Mouse (Mus musculus) lung, embryonic 15.5 days (tissue): ENCODE results near the gene Rapgef1. TPM values are rescaled to one million over a fixed set of nuclear protein-coding genes. Genes with fewer than 3 reads are reported as not detected.

Experiments used
- ATAC-seq: fragments of 200-750 bp; cut with Nextera tagmentation; 2 replicates; pipeline ENCODE4 v1.8.0; 2017; ENCODE audit warnings: moderate number of reproducible peaks, borderline replicate concordance; ENCODE audit not compliant: low FRiP score, low TSS enrichment; ENCODE audit errors: extremely low read depth
- H3K27ac ChIP-seq: fragments of 300-500 bp; sonication (generic); 2 replicates; pipeline ENCODE4 v1.5.1; 2015; ENCODE audit warnings: moderate library complexity, mild to moderate bottlenecking, inconsistent platforms
- H3K27me3 ChIP-seq: fragments of 300-500 bp; sonication (generic); 2 replicates; pipeline ENCODE4 v1.6.1; 2015; ENCODE audit warnings: inconsistent platforms
- H3K36me3 ChIP-seq: fragments of 300-500 bp; sonication (generic); 2 replicates; pipeline ENCODE4 v1.6.1; 2015; ENCODE audit warnings: inconsistent platforms
- H3K4me1 ChIP-seq: fragments of 300-500 bp; sonication (generic); 2 replicates; pipeline ENCODE4 v1.6.1; 2015; ENCODE audit warnings: inconsistent platforms
- H3K4me2 ChIP-seq: fragments of 300-500 bp; sonication (generic); 2 replicates; pipeline ENCODE4 v1.6.1; 2015; ENCODE audit warnings: inconsistent platforms, mild to moderate bottlenecking, moderate library complexity
- H3K4me3 ChIP-seq: fragments of 300-500 bp; sonication (generic); 2 replicates; pipeline ENCODE4 v1.5.1; 2015; ENCODE audit warnings: mild to moderate bottlenecking, inconsistent platforms
- H3K9ac ChIP-seq: fragments of 300-500 bp; sonication (generic); 2 replicates; pipeline ENCODE4 v1.6.1; 2015; ENCODE audit warnings: inconsistent platforms
- H3K9me3 ChIP-seq: fragments of 300-500 bp; sonication (generic); 2 replicates; pipeline ENCODE4 v1.6.1; 2016; ENCODE audit warnings: inconsistent platforms
- WGBS: fragments of 180-500 bp; shearing (Covaris S2); methylation state at CpG from one replicate; pipeline ENCODE4 v1.1.7; 2015; 5-methylcytosine and 5-hydroxymethylcytosine counted together
- polyA plus RNA-seq: library from polyadenylated mRNA; unstranded; fragments of >200 nt; fragmentation: Nextera tagmentation; extraction: Ambion mirVana; gene quantifications from 2 replicates; pipeline ENCODE4 v1.2.1, GENCODE M21; 2015

Gene Rapgef1
- polyA plus RNA-seq, 1 experiment from 2014 or later = 14.2 TPM

DNA sequence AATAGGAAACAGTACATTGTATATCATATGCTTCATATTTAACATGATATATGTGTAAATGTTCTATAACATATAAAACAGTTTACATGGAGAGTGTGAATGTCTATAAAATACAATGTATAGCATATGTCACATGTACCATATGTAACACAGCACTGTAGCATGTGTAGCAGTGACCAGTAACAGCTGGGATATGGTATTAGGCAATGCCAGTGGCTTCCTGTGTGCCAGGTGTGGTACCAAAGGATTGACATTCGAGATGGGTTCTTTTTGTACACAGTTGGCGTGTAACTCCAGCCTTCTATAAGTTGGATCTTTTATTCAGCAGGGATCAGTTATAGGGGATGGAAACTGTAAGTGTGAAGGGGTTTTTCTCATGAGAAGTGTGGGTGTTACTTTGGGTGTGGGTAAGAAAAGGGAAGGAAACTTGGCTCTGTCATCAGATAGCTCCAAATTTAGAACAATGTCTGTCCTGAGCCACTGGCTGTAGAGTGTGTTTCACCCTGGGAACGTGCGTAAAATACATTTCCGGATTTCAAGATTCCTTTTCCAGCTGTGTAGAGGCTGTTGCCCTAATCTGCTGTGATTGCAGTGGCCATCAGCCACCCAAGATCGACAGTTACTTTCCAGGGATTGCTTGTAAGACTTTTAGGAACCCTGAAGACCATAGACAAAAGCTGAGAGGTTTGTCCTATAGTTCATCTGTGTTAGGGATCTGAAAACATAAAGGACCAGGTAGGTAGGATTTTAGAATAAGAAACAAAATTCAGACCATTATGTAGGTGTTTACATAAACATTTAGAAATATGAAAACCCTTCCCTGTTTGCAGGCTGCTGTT lies 29.7 kb downstream of the Rapgef1 start:
- no peaks in the 10 kb centered on the region for H3K27me3 ChIP-seq
- peak overlapping the region; percentile 56 for H3K27ac ChIP-seq
- no peaks in the 10 kb centered on the region for H3K9me3 ChIP-seq
- no peak overlapping the region for H3K9ac ChIP-seq
- peaks cover 33% of the 10 kb centered on the region for H3K4me1 ChIP-seq
- no peak overlapping the region for H3K4me3 ChIP-seq
- no peak; the same call in 1 of the 2 replicates for ATAC-seq
- H3K36me3 ChIP-seq = no peaks in the 10 kb centered on the region
- H3K4me2 ChIP-seq = no peak overlapping the region
- 46% methylated on average over 6 of the region's 6 CpGs for WGBS

DNA sequence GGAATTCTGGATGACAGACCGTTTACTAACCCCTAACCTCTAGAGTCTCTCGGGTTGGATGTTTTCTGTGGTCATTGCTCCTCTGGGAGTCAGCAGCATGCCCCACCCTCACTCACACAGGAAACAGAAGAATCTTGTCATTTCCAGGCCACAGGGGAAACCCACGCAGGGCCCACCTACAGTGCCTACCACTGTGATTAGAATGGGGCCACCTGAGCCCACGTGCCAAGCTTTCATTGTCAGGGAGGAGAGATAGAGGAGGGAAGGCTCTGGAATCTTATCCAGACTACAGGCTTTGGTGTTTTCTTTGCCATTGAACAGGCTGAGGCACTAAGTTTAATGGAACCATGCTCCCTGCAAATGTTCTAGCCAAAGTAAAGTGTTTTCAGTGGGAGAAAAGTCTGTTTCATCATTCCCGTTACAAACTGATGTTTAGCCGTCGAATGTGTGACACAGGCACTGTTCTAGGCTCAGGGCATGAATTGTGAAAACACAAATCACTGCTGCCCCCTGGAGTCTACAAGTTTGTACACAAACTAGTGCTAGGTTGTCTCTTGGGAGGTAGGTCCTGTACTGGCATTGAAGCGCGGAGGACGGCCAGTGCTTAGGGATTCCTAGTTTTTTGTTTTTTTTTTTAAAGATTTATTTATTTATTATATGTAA lies 30.4 kb downstream of the Rapgef1 start:
- no peak for ATAC-seq
- H3K4me2 ChIP-seq = no peak overlapping the region
- no peaks in the 10 kb centered on the region for H3K27me3 ChIP-seq
- peak overlapping the region; percentile 56 for H3K27ac ChIP-seq
- no peaks in the 10 kb centered on the region for H3K36me3 ChIP-seq
- H3K4me3 ChIP-seq = no peak overlapping the region
- WGBS = 67% methylated on average over 10 of the region's 10 CpGs
- peaks cover 31% of the 10 kb centered on the region for H3K4me1 ChIP-seq
- H3K9me3 ChIP-seq = no peaks in the 10 kb centered on the region
- no peak overlapping the region for H3K9ac ChIP-seq

DNA sequence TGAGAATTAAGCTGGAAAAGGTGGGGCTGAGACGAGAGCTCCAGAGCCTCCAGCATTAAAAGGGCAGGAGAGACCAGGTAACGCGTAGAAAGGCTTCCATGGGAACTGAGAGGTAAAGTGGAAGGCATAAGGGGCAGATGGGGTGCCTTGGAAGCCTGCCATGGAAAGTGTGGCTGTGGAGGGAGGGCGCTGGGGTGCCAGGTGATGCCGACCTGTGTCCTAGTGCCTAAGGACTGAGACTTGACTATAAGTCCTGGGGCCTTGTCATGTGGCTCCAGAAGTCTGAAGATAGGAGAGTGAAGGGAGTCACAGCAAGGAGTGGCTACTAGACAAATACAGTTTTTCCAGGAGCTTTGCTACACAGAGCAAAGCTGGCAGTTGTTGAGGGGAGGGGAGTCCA lies 32.4 kb downstream of the Rapgef1 start:
- no peaks in the 10 kb centered on the region for H3K27me3 ChIP-seq
- no peaks in the 10 kb centered on the region for H3K36me3 ChIP-seq
- no peak overlapping the region for H3K4me3 ChIP-seq
- no peaks in the 10 kb centered on the region for H3K9me3 ChIP-seq
- no peak for ATAC-seq
- H3K9ac ChIP-seq = no peak overlapping the region
- 79% methylated on average over 5 of the region's 5 CpGs for WGBS
- peaks cover 21% of the 10 kb centered on the region for H3K4me1 ChIP-seq
- H3K4me2 ChIP-seq = no peak overlapping the region
- no peak overlapping the region for H3K27ac ChIP-seq

DNA sequence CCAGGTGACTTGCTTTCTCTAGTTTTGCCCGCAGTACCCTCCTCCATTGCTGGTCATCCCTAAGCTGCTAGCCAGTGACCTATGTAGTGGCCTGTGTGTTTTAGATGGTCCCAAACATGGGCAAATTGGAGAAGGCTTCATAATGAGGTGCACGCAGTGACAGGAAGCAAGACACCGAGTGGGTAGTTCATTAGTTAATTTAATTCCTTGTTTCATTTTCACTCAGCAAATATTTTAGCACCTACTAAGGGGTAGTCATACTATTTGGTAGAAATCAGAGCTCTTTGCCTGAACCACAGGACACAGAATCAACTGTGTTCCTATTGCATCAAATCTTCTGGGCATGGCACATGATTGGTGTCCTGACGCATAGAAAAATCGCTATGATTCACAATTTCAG lies 35.9 kb downstream of the Rapgef1 start:
- Histone ChIP-seq H3K27ac (no peak overlapping the region), H3K9me3 (no peaks in the 10 kb centered on the region), H3K27me3 (no peaks in the 10 kb centered on the region), H3K9ac (no peak overlapping the region), H3K4me1 (peaks cover 3% of the 10 kb centered on the region), H3K4me3 (no peak overlapping the region), H3K36me3 (no peaks in the 10 kb centered on the region), H3K4me2 (no peak overlapping the region)
- ATAC-seq = no peak
- 92% methylated on average over 5 of the region's 5 CpGs for WGBS

DNA sequence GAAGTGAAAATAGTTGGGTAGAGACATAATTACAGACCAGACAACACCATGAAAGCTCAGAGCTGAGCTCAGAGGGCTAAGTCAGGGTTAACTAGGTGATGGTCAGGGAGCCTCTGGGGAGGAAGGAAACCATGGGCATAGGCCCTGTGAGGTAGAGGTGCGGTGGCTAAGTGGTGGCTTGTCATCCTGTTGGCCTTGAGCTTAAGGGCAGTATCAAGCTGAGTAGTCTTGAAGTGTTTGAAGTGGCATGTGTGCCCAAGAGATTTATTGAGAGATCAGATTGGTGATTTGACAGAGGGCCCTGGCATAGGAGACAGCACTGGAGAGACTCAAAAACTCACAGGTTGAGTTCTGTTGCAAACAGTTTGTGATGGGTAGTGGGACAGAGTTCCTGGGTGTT lies 36.6 kb downstream of the Rapgef1 start:
- no peaks in the 10 kb centered on the region for H3K27me3 ChIP-seq
- WGBS = 69% methylated on average over 1 of the region's 1 CpGs
- no peak overlapping the region for H3K9ac ChIP-seq
- H3K27ac ChIP-seq = no peak overlapping the region
- H3K36me3 ChIP-seq = no peaks in the 10 kb centered on the region
- H3K4me2 ChIP-seq = no peak overlapping the region
- no peaks in the 10 kb centered on the region for H3K9me3 ChIP-seq
- H3K4me3 ChIP-seq = no peak overlapping the region
- no peak for ATAC-seq
- peaks cover 3% of the 10 kb centered on the region for H3K4me1 ChIP-seq

DNA sequence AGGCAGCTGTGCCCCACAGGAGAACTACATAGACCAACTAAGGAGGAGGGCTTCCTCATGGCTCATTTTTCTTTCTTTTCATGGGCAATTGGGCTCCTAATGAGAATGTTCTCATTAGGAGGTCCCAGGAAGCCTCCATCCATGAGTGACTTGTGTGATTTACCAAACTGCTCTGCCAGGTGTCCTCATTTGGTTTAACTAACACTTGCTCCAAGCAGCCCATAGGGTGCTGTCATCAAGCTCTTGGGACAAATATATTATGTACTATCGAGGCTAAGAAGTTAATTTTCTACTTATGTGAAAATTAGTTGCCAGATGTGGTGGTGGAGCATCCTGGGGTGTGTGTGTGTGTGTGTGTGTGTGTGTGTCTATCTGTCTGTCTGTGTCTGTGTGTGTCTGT lies 37.6 kb downstream of the Rapgef1 start:
- WGBS = 88% methylated on average over 1 of the region's 1 CpGs
- Histone ChIP-seq H3K9me3 (no peaks in the 10 kb centered on the region), H3K4me1 (peaks cover 6% of the 10 kb centered on the region), H3K27me3 (no peaks in the 10 kb centered on the region), H3K27ac (no peak overlapping the region), H3K9ac (no peak overlapping the region), H3K36me3 (no peaks in the 10 kb centered on the region), H3K4me3 (no peak overlapping the region), H3K4me2 (no peak overlapping the region)
- ATAC-seq = no peak

DNA sequence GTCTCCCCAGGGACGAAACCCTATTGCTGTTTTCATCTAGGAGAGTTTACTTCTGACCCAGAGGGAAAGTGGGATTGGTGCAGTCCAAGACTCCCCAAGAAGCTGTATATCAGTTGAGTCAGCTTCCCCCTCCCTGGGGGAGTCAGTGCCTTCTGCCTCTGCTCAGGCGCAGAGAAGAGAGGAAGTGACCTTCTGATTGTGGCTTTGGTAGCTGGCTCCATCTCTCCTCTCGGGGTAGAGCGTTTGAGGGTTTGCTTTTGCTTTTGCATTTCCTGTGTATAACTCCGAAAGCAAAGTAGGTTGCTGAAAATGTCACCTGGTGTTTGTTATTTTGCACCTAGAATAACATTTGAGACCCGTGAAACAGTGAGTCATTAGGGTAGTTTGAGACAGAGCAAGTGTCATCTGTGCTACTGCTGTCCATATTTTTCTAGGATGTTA lies 42.3 kb downstream of the Rapgef1 start:
- Histone ChIP-seq H3K27ac (no peak overlapping the region), H3K4me3 (no peak overlapping the region), H3K4me2 (no peak overlapping the region), H3K9me3 (no peaks in the 10 kb centered on the region), H3K27me3 (no peaks in the 10 kb centered on the region), H3K4me1 (peaks cover 29% of the 10 kb centered on the region), H3K36me3 (no peaks in the 10 kb centered on the region), H3K9ac (no peak overlapping the region)
- WGBS = 57% methylated on average over 6 of the region's 6 CpGs
- ATAC-seq = no peak

DNA sequence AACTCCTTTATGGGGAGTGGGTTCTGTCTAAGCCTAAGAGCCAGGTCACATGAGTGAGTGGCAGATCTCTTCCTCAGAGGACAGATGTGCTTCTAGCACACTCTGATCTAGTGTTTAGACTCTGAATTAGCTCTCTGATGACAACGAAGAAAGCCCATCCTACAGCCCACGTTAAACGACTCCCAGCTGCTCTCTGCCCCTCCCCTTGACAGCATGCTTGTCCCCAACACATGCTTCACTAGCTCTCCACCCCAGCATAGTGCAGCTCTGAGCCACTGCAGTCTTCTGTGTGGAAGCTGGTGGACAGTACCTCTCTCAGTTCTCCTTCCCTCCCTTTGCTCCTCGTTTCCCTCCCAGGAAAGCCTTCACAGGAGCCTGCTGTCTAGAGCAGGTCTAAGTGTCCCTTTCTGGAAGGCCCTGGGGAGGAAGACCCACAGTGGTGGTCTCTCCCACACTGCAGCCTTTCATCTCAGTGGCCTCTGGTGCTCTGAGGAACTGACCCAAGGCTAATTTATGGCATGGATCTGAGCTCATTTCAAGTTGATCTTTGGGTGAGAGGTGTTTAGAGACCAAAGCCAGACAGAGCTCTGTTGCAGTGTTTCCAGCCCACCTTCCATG lies 43.8 kb downstream of the Rapgef1 start:
- Histone ChIP-seq H3K27ac (no peak overlapping the region), H3K4me1 (peaks cover 41% of the 10 kb centered on the region), H3K9me3 (no peaks in the 10 kb centered on the region), H3K36me3 (no peaks in the 10 kb centered on the region), H3K4me3 (no peak overlapping the region), H3K4me2 (no peak overlapping the region), H3K9ac (no peak overlapping the region), H3K27me3 (no peaks in the 10 kb centered on the region)
- no peak for ATAC-seq
- WGBS = 14% methylated on average over 4 of the region's 4 CpGs

DNA sequence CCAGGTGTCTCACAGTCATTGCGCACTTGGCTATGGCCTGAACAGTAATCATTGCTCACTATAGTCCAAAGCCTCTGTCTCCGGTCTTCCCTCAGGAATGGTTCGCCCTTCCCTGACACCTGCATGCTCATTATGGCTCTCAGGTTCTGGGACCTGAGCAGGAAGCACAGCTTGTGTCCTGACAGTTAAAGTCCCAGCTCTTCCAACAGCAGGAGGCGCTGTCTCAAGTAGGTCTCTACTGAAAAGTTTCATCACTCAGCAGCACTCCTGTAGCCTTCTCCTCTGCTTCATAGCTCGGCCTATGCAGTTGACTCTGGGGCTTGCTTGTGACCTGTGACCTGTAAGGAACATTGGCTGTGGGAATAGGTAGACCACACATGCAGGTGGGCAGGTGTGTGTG lies 45.9 kb downstream of the Rapgef1 start:
- Histone ChIP-seq H3K4me3 (no peak overlapping the region), H3K27ac (no peak overlapping the region), H3K9ac (no peak overlapping the region), H3K36me3 (no peaks in the 10 kb centered on the region), H3K4me2 (no peak overlapping the region), H3K9me3 (no peaks in the 10 kb centered on the region), H3K27me3 (no peaks in the 10 kb centered on the region), H3K4me1 (peaks cover 60% of the 10 kb centered on the region)
- no peak for ATAC-seq
- WGBS = 80% methylated on average over 5 of the region's 5 CpGs

DNA sequence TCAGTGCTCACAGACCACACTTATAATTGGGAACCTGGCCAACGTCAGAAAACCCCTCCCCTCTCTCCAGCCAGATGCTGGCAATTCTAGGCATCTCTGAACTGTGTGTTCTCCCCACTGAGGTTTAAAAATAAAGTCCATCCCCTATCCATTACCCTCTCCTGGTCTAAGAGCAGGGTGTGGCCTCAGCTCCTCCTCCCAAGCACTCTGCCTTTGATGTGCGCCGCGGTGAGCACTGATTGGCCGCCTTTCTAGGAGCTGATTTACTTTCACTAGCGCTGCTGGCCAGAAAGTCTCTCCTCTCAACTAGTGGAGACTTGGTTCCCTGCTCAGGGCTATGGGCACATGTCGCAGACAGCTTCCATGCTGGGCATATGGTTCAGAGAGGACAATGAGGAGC lies 47.1 kb downstream of the Rapgef1 start:
- Histone ChIP-seq H3K27ac (no peak overlapping the region), H3K9me3 (no peaks in the 10 kb centered on the region), H3K4me3 (no peak overlapping the region), H3K9ac (no peak overlapping the region), H3K4me1 (peaks cover 64% of the 10 kb centered on the region), H3K27me3 (no peaks in the 10 kb centered on the region), H3K36me3 (no peaks in the 10 kb centered on the region), H3K4me2 (no peak overlapping the region)
- WGBS = 5% methylated on average over 7 of the region's 7 CpGs
- peak; percentile 48; the same call in 1 of the 2 replicates for ATAC-seq

DNA sequence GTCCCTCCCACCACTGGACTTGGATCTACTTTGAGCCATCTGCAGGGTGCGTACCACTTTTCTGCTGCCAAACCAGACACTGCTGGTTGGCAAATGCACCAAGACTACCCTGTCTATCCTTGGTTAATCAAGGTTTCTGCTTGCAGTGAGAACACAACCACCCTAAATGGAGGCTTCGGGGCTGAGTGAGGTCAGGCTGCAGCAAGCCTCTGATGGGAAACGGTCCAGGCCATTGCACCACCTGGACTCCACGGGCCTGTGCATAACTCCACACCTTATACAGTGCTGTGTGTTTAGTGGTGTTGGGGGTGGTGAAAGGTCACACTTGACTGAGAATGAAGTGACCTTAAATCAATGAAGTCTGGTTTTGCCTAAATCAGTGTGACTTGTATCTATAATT lies 47.6 kb downstream of the Rapgef1 start:
- 76% methylated on average over 4 of the region's 4 CpGs for WGBS
- Histone ChIP-seq H3K4me1 (peaks cover 62% of the 10 kb centered on the region), H3K4me3 (no peak overlapping the region), H3K9ac (no peak overlapping the region), H3K4me2 (no peak overlapping the region), H3K9me3 (no peaks in the 10 kb centered on the region), H3K27ac (no peak overlapping the region), H3K27me3 (no peaks in the 10 kb centered on the region), H3K36me3 (no peaks in the 10 kb centered on the region)
- ATAC-seq = no peak
